Mouse (Mus musculus) splenic B cell, adult 2 months (primary cell): ENCODE data around the gene Vmn2r111.
"Not testable (repeated sequence)": the region's sequence is repeated elsewhere in the genome, so short reads cannot be mapped to it uniquely, and the experiment has no call there.

Experiments
- DNase-seq: peaks from one replicate; pipeline ENCODE4 v3.0.0-alpha.2; 2011; ENCODE audit warnings: low read depth, low spot score
- H3K27me3 ChIP-seq: 2 replicates; pipeline ENCODE4 v1.6.1; 2012; ENCODE audit warnings: mild to moderate bottlenecking, low read length, moderate library complexity, mixed read lengths; ENCODE audit not compliant: control insufficient read depth, poor library complexity, insufficient read depth, severe bottlenecking
- H3K36me3 ChIP-seq: 2 replicates; pipeline ENCODE4 v1.6.1; 2012; ENCODE audit warnings: mild to moderate bottlenecking, low read length, moderate library complexity, mixed read lengths; ENCODE audit not compliant: control insufficient read depth, poor library complexity, insufficient read depth, severe bottlenecking

Vmn2r111 gene

GRCm38 (mm10) chr17:22573382-22573781 is at the start of gene Vmn2r111:
Gene Vmn2r111, minus strand, starts transcription at chr17:22573482.
- H3K36me3 ChIP-seq, H3K27me3 ChIP-seq, DNase-seq: not testable (repeated sequence)

- not testable (repeated sequence) for DNase-seq, H3K36me3 ChIP-seq, H3K27me3 ChIP-seq
Measured at GRCm38 (mm10) chr17:22600651-22601050, 27.4 kb upstream of the Vmn2r111 start, which contains the start of gene Vmn2r112. Gene Vmn2r112, plus strand, starts transcription at chr17:22600951.

GRCm38 (mm10) chr17:22520467-22520866 is 52.8 kb downstream of the Vmn2r111 start:
- not testable (repeated sequence) for H3K36me3 ChIP-seq, DNase-seq, H3K27me3 ChIP-seq

- DNase-seq, H3K27me3 ChIP-seq, H3K36me3 ChIP-seq: not testable (repeated sequence)
Measured at GRCm38 (mm10) chr17:22520037-22520436, 53.2 kb downstream of the Vmn2r111 start.

GRCm38 (mm10) chr17:22497120-22497519 is 76.2 kb downstream of the Vmn2r111 start:
- no peaks in the 10 kb centered on the region for H3K36me3 ChIP-seq
- DNase-seq: no peak
- H3K27me3 ChIP-seq: no peaks in the 10 kb centered on the region
